Mouse (Mus musculus) retina, adult 2 months (tissue): ENCODE measurements at regions not wholly inside any gene's neighbourhood (a gene's known extent, or its start where the extent isn't known, plus 50 kb on each side); places are given as distances from the start of the nearest gene placed in this dataset.

Experiments
- DNase-seq: peaks from one replicate; pipeline ENCODE4 v3.0.0-alpha.2; 2012; ENCODE audit warnings: low read depth, low spot score

DNA sequence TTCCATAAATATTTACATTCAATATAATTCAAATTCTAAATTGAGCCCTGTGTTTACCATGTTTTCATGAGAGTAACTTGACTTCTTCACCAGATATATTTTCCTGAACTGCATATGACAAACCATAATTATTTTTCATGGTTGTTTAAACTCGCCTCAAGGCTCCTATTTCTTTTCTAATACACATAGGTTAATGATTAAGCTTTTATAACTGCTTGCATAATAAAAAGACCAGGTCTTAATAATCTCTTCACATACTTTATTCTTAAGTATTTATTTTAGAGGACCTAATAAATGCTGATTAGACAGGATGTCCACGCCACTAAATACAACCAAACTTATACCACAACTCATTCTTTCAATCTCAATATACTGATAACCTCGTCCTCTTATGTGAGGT is 86.1 kb upstream of the Gnpda2 start:
- no peak for DNase-seq

DNA sequence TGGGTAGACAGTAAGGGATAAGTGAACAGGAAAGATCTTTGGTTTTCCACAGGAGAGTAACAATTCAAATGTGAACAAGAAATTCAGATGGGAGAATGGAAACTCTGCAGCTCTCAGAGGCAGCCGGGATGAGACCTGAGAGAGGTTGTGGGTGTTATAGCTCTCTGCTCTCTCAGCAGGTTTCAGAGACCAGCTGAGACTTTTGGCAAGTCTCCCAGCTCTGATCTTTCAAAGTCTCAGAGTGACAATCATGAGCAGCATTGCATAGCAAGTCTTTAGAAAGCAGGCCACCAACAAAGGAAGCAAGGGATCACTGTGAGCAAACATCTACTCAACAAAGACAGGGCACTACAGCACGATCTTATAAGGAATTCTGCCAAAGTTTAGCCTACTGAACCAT is 73.4 kb upstream of the Gnpda2 start:
- DNase-seq: no peak

DNA sequence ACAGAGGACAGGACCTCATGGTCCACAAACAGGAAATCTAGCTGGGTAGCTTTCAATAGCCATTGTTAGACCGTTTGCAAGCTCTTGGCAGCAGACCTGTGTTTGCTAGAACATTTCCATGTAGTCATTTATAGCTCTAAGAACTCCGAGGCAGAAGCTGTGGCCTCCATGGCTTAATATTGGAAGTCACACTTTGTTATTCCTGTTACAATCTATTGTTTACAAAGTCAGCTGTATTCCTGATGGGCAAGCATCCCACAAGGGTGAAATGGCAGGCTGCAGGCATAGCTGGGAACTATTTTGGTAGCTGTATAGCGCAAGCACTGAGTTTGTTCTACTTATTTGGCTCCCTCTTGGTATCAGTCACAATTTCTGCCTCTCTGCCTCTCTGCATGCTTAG is 71.8 kb upstream of the Gnpda2 start:
- DNase-seq: no peak
